Mouse (Mus musculus): ENCODE data around the gene Ajuba.

- TF ChIP-seq POLR2AphosphoS5 (IDR thresholded peaks at IDR 0.05; ENCODE audit: insufficient replicate concordance, low read depth, low read length) = no peak
- no peak for TF ChIP-seq TAL1 (conservative IDR thresholded peaks at IDR 0.05; ENCODE audit: low read depth, low read length)
- no peak for TF ChIP-seq CTCF (IDR thresholded peaks at IDR 0.05; ENCODE audit: low read depth, low read length)
- no peak for TF ChIP-seq GATA1 (IDR thresholded peaks at IDR 0.05; ENCODE audit: borderline replicate concordance, low read length)
- TF ChIP-seq GATA2 (IDR thresholded peaks at IDR 0.05; ENCODE audit: borderline replicate concordance, low read depth, low read length) = no peak
These were observed 15.1 kb upstream of the Ajuba start for GRCm38 (mm10) chr14:54592319-54592934.
